Mouse (Mus musculus) heart, postnatal 14 days (tissue): Measurements from ENCODE around the gene Amn. TPM values are rescaled to one million over a fixed set of nuclear protein-coding genes. Genes with fewer than 3 reads are reported as not detected.

Experiments
- DNase-seq, 2 experiments: peaks; one replicate each; pipeline ENCODE4 v3.0.0; 2021 to 2022
- intact Hi-C: fragments of 180-260 bp; cut with DNase I; formaldehyde crosslinking; loops from one replicate; pipeline ENCODE4 v1.15.1; 2025
- long read RNA-seq, 2 experiments: library from polyadenylated mRNA; stranded (forward); transcript quantifications; one replicate each; pipeline ENCODE4 v2.0.0; 2021
- total RNA-seq, 2 experiments: library from RNA; stranded (reverse); gene quantifications; 2 replicates each; pipeline ENCODE4 v1.2.3; 2021

Amn gene
- total RNA-seq: not detected
- long read RNA-seq, experiment 1: 0 reads
- long read RNA-seq, experiment 2: 0 reads

GRCm38 (mm10) chr12:111270629-111271277, at the start of gene Amn:
Amn (plus strand) TSS chr12:111271095.
- no peak for DNase-seq
- intact Hi-C loops: loop anchor here (5.0 to 10.0 kb wide), 3 partner anchors 142 to 326 kb away; no protein-coding TSS in a partner anchor

DNA sequence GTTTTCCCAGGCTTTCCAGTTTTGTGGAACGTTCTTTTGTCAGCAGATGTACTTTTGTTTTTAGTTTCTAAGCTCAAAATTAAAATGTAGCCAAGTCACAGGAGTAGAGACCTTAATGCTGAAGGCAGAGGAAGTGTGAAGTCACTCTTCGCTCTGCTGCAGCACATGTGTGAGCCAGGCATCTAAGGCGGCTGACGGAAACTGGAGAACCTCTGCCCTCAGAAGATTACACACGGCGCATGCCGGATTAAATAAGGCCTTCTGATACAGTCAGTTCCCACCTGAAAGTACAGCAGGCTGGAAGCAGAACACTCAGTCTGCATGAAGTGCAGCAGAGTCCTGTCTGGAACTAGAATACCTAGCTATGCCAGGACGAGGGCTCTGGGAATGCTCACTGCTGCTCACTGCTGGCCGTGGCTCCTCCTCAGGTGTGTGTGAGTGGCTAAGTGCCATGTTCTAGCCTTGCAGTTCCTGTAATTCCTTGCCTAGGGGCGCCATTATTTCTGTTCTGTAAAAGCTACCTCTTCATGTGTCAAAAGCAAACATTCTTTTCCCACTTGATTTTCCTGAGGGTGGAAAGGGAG, 45.6 kb upstream of the Amn start:
- intact Hi-C loops: no loop called here
- no peak for DNase-seq

- DNase-seq: no peak
- intact Hi-C loops: no loop called here
Measured at GRCm38 (mm10) chr12:111227410-111227809, 43.5 kb upstream of the Amn start.

- intact Hi-C loops: no loop called here
- DNase-seq: no peak
Measured at GRCm38 (mm10) chr12:111228488-111228887, 42.4 kb upstream of the Amn start.

DNA sequence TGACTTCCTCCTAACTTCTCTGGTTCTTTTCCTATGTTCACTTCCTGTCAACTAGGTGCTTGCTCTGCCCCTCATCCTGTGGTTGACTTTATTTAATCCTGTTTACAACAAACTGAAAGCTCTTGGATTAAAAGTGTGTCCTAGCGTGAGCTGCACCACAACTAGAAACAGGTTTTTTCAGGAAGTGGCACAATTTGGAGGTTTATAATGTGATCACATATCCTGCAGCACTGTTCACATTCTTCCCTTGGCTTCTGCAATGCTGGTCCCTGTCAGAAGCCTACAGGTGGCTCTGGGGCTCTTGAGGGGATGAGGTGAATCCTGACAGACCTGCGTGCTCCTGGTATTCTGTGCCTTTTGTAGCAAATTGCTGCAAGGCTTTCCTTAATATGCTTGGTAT, 40.1 kb upstream of the Amn start:
- intact Hi-C loops: no loop called here
- no peak for DNase-seq

GRCm38 (mm10) chr12:111233798-111234197, 37.1 kb upstream of the Amn start:
- intact Hi-C loops: no loop called here
- no peak for DNase-seq

DNA sequence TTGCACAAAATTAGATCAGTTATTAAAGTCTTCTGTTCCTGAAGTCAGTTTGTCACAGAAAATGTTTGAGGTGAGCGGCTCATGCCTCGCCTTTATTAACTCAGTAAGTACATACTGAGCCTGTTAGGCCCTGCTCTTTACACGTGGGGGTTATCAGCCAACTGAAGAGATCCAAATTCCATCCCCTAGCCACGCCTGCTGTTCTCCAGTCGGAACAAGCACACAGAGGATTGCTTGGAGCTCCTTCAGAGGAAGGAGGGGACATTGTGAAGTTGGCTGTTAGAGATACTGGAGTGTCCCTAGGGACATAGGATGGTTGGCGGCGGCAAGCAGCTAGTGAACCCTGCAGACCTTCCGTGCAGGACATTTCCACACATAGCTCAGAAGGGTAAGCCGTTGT, 36.5 kb upstream of the Amn start:
- peak; percentile 11 to 16 for DNase-seq

DNA sequence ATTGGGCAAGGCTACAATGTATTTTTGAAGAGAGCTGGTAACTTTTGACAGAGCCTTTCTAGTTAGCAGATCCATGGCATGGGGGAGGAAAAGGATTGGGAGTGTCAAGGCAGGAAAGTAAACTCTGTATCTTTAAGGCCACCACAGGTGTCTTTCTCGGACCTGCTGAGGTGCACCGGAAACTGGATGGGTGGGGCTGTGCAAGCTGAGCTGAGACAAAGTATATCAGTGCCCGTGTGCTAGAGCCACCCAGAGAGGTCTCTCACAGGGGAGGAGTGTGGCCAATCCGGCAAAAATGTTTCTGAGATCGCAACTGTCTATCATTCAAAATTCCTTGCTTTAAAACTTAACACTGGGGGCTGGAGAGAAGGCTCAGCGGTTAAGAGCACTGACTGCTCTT, 35.3 kb upstream of the Amn start:
- intact Hi-C loops: no loop called here
- no peak for DNase-seq

More for the DNA sequence above, 36.5 kb upstream of the Amn start:
- intact Hi-C loops: no loop called here

- no peak for DNase-seq
- intact Hi-C loops: no loop called here
Measured at GRCm38 (mm10) chr12:111237611-111238188, 33.2 kb upstream of the Amn start.

- intact Hi-C loops: no loop called here
- no peak for DNase-seq
Measured at GRCm38 (mm10) chr12:111238345-111238744, 32.5 kb upstream of the Amn start.

- intact Hi-C loops: no loop called here
- DNase-seq: no peak
Measured at GRCm38 (mm10) chr12:111238778-111239177, 32.1 kb upstream of the Amn start.

DNA sequence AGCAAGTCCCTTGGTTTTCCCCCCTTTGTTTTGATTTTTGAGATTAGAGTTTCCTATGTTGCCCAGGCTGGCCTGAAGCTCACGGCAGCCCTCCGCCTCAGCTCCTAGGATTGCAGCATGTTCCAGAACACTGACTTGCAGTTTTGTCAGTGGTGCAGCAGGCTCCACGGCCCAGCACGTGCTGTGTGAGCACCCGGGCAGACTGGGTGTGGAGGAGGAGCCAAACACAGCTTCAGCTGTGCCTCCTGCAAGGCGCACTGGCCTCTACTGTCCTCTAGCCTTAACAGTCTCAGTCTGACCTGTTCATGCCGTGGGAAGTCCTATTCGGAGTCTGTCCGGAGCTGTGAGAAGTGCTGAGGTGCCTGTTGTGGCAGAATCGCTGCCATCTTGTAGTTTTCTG, 31.0 kb upstream of the Amn start:
- no peak for DNase-seq
- intact Hi-C loops: loop anchor here (5.0 kb wide), 1 partner anchor 153 kb away; no protein-coding TSS in a partner anchor

GRCm38 (mm10) chr12:111241916-111242315, 29.0 kb upstream of the Amn start:
- intact Hi-C loops: loop anchor here (5.0 kb wide), 1 partner anchor 155 kb away; no protein-coding TSS in a partner anchor
- DNase-seq: no peak

GRCm38 (mm10) chr12:111242346-111242745, 28.5 kb upstream of the Amn start:
- intact Hi-C loops: loop anchor here (5.0 kb wide), 1 partner anchor 155 kb away; no protein-coding TSS in a partner anchor
- no peak for DNase-seq

- intact Hi-C loops: loop anchor here (5.0 kb wide), 1 partner anchor 156 kb away; no protein-coding TSS in a partner anchor
- no peak for DNase-seq
Measured at GRCm38 (mm10) chr12:111243733-111244132, 27.2 kb upstream of the Amn start.

DNA sequence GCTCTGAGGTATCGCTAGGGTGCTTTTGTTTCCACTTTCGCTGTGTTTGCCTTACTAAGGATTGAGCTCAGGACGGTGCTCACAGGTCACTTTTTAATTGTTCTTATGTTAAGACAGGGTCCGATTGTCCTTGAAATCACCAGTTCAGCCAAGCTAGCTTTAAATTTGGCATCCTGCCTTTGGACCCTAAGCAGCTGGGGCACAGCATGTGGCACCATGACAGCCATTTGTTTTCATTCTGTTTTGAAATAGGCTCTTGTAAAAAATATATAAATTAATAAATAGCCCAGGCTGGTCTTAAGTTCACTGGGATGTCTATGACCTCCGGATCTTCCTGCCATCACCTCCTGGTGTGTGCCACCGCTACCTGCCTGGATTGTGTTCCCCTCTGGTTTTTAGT, 25.8 kb upstream of the Amn start:
- intact Hi-C loops: no loop called here
- DNase-seq: no peak

DNA sequence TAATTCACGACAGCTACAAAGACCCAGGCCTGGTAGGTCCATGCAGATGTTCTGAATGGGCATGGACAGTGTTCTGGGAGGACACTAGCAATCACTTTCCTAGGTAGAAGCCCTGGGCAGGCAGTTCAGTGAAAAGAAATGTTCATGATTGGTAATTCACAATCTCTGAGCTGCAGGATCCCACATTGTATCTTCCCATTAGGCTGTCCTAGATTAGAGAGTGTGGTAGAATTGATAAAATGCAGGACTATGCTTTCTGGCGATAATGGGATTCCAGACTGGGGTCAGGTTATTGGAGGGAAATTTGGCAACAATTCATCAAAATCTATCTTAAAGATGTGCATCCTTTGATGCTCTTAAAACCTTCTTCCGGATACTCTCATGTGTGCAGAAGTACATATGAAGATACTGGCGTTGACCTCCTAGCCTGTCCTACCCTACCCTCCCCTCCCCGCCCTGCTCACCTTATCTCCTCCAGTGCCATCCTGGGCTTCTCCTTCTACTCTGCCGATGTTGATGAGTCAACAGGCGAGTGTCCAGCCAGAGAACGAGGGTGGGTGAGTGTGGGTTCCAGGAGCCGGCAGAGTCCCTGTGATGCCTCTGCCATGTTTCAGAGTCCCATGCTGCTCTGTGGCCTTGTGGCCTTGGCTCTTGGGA, 24.0 kb upstream of the Amn start:
- intact Hi-C loops: no loop called here

GRCm38 (mm10) chr12:111249095-111249494, 21.8 kb upstream of the Amn start:
- intact Hi-C loops: no loop called here
- DNase-seq: no peak

More for the DNA sequence above, 24.0 kb upstream of the Amn start:
- no peak for DNase-seq

DNA sequence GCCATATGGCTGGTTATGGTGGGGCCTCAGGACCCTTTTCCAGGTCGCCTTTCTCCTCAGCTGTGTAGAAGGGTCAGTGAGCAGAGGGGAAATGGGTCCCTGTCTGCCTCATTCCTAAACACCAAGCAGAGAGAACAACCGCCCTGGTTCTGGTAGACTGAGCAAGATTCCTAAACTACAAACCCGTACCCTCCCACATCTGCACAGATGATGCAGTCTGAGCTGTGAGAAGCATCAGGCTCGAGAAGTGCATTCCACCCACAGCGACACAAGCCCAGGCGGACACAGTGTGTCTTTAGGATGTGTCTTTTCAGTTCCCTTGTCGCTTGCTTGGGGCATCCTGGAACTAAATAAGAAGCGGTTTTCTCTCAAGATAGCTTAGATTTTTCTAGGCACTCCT, 20.8 kb upstream of the Amn start:
- intact Hi-C loops: no loop called here
- no peak for DNase-seq

DNA sequence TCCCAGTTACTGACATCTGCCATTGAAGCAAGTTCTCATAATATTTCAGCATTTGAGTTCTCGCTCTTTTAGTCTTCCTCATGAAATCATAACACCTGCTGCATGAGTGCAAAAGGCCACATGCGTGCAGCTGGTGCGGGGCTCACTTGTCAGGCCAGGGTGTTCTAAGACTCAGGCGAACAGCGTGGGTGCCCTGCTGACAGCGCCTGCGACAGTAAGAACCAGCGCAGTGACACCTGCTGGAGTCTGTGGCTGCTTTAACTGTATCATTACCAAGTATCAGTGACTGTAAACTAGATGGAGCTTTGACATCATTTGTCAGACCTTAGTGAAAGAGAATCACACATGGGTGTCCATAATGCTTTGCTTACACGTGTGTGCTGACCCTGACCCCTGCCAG, 19.7 kb upstream of the Amn start:
- intact Hi-C loops: no loop called here
- DNase-seq: no peak

- intact Hi-C loops: no loop called here
- no peak for DNase-seq
Measured at GRCm38 (mm10) chr12:111263650-111264049, 7.2 kb upstream of the Amn start.
